Mouse (Mus musculus) neural tube, embryonic 14.5 days (tissue): ENCODE data around the gene Gm20479. TPM values are rescaled to one million over a fixed set of nuclear protein-coding genes. Genes with fewer than 3 reads are reported as not detected.
A peak's percentile ranks its signal among the peaks of the same experiment; 100 is the strongest.

Experiments
- ATAC-seq: fragments of 200-750 bp; cut with Nextera tagmentation; 2 replicates; pipeline ENCODE4 v1.8.0; 2017; ENCODE audit warnings: low read depth, mild to moderate bottlenecking, moderate TSS enrichment, moderate library complexity
- H3K27ac ChIP-seq: fragments of 300-500 bp; sonication (generic); 2 replicates; pipeline ENCODE4 v1.5.1; 2014; ENCODE audit warnings: low read depth, mild to moderate bottlenecking, control low read depth, low read length, moderate library complexity, mixed read lengths
- H3K27me3 ChIP-seq: fragments of 300-500 bp; sonication (generic); 2 replicates; pipeline ENCODE4 v1.6.1; 2014; ENCODE audit warnings: low read length; ENCODE audit not compliant: control insufficient read depth, insufficient read depth
- H3K36me3 ChIP-seq: fragments of 300-500 bp; sonication (generic); 2 replicates; pipeline ENCODE4 v1.6.1; 2014; ENCODE audit warnings: low read length, mixed read lengths; ENCODE audit not compliant: control insufficient read depth, insufficient read depth
- H3K4me1 ChIP-seq: fragments of 300-500 bp; sonication (generic); 2 replicates; pipeline ENCODE4 v1.6.1; 2014; ENCODE audit warnings: low read length; ENCODE audit not compliant: control insufficient read depth, insufficient read depth
- H3K4me2 ChIP-seq: fragments of 300-500 bp; sonication (generic); 2 replicates; pipeline ENCODE4 v1.6.1; 2014; ENCODE audit warnings: mild to moderate bottlenecking, low read depth, low read length, control low read depth
- H3K4me3 ChIP-seq: fragments of 300-500 bp; sonication (generic); 2 replicates; pipeline ENCODE4 v1.5.1; 2014; ENCODE audit warnings: low read depth, low read length, control low read depth, mixed read lengths
- H3K9ac ChIP-seq: fragments of 300-500 bp; sonication (generic); replicated peaks from 2 replicates; pipeline ENCODE4 v1.6.1; 2014; ENCODE audit warnings: low read depth, mild to moderate bottlenecking, control low read depth, low read length, mixed read lengths
- H3K9me3 ChIP-seq: fragments of 300-500 bp; sonication (generic); 2 replicates; pipeline ENCODE4 v1.6.1; 2016; ENCODE audit warnings: low read length; ENCODE audit not compliant: control insufficient read depth
- WGBS: fragments of 180-500 bp; shearing (Covaris S2); extraction: QIAGEN DNeasy Blood & Tissue Kit; methylation state at CpG from one replicate; pipeline ENCODE4 v1.1.7; 2014; 5-methylcytosine and 5-hydroxymethylcytosine counted together
- polyA plus RNA-seq: library from polyadenylated mRNA; unstranded; fragments of >200 nt; fragmentation: Nextera tagmentation; extraction: Ambion mirVana; gene quantifications from 2 replicates; pipeline ENCODE4 v1.2.1, GENCODE M21; 2014

Gene Gm20479
- polyA plus RNA-seq, 1 experiment from 2014 or later: not detected

DNA sequence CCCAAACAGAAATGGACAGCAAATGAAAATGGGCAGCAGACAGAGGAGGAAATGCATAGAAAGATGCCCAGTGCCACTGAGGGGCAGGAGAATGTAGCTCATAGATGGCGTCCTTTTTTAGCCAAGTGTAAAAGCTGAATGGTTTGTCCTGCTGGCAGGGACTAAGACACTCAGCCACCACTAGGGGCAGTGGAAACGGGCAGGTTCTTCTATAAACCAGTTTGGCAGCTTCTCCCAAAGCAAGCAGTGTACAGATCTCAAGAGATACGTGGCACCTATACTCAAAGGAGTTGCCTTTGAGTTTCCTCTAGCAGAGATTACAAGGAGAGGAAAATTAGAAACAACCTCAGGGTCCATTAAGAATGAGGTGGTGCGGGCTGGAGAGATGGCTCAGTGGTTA, 21.2 kb upstream of the Gm20479 start:
- Histone ChIP-seq H3K4me3 (no peak overlapping the region), H3K4me2 (no peak overlapping the region), H3K27ac (no peak overlapping the region), H3K27me3 (peaks cover 29% of the 10 kb centered on the region), H3K36me3 (no peaks in the 10 kb centered on the region), H3K9me3 (no peaks in the 10 kb centered on the region), H3K9ac (no peak overlapping the region), H3K4me1 (no peaks in the 10 kb centered on the region)
- 29% methylated on average over 4 of the region's 4 CpGs for WGBS
- no peak for ATAC-seq

DNA sequence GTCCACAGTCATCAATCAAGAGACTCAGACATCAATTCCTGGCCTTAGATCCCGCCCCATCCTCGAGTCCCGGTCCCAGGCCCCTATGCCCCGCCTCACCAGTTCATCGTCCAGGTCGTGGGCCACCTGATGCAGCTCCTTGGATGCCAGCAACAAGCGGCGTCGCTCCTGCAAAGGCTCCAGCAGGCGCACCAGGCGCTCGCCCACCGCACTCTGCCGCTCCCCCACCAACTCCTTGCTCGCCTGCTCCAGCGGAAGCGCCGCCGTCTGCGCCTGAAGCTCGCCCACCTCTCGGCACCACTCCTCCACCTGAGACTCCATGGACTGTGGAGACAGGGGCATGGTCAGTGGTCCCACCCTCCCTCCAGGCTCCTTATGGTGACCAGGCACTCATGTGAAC, 18.1 kb upstream of the Gm20479 start:
- no peak overlapping the region for H3K27ac ChIP-seq
- H3K36me3 ChIP-seq: no peaks in the 10 kb centered on the region
- H3K4me3 ChIP-seq: no peak overlapping the region
- H3K27me3 ChIP-seq: peaks cover 58% of the 10 kb centered on the region
- no peaks in the 10 kb centered on the region for H3K9me3 ChIP-seq
- H3K9ac ChIP-seq: no peak overlapping the region
- H3K4me2 ChIP-seq: no peak overlapping the region
- no peak for ATAC-seq
- 3% methylated on average over 22 of the region's 22 CpGs for WGBS
- no peaks in the 10 kb centered on the region for H3K4me1 ChIP-seq

DNA sequence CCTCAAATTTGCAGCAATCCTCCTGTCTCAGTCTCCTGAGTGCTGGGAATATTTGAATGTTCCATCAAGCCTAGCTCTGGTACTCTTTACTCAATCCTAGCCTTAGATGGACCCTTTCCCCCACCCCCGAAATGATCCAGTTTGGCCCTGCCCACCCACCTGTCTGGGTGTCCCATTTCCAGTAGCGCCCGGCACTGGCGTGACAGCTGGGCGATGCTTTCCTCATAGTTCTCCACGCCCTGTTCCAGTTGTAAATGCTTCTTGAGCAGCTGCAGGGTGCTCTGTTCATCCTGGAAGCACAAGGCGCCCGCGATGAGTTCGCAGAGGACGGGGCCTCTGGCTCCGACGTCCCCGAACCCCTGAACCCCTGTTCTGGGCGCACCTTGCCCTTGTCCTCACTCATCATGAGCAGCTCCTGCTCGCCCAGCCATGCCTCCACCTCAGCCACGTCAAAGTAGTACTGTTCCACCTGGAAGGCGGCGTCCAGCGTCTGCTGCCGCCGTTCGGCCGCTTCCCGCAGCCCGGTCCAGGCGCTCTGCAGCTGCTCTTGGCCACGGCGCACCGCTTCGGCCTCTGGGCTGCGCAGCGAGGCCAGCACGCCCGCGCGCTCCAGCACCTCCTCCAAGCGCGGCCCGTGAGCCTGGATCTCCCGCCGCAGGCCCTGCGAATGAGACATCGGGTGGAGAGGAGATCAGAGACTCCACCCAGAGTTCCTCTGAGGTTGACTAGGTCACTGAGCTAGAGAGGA, 14.7 kb upstream of the Gm20479 start:
- H3K9ac ChIP-seq: no peak overlapping the region
- H3K4me3 ChIP-seq: no peak overlapping the region
- WGBS: 7% methylated on average over 44 of the region's 44 CpGs
- no peak overlapping the region for H3K27ac ChIP-seq
- H3K4me2 ChIP-seq: no peak overlapping the region
- no peak for ATAC-seq
- H3K27me3 ChIP-seq: peaks cover 84% of the 10 kb centered on the region
- H3K4me1 ChIP-seq: no peaks in the 10 kb centered on the region
- H3K9me3 ChIP-seq: no peaks in the 10 kb centered on the region
- H3K36me3 ChIP-seq: no peaks in the 10 kb centered on the region

DNA sequence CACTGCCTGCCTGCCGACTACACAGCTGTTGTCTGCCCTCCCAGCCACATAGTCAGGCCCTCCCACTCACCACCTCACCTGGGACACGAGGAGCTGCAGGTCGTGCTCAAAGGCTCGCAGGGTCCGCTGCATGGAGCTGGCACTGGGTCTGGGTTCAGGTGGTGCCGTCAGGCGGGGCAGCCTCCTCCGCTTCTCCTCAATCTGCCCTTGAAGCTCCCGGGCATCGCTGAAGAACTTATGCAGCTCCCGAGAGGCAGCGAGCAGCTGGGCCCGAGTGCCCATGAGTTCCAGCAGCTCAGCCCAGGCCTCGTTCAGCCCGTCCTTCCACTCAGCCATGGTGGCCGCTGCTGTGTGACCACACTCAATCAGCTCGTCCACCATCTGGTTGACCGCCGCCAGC, 11.9 kb upstream of the Gm20479 start:
- ATAC-seq: no peak
- no peak overlapping the region for H3K27ac ChIP-seq
- no peak overlapping the region for H3K4me2 ChIP-seq
- no peak overlapping the region for H3K9ac ChIP-seq
- H3K4me1 ChIP-seq: no peaks in the 10 kb centered on the region
- WGBS: 76% methylated on average over 19 of the region's 19 CpGs
- no peaks in the 10 kb centered on the region for H3K9me3 ChIP-seq
- no peaks in the 10 kb centered on the region for H3K36me3 ChIP-seq
- H3K4me3 ChIP-seq: no peak overlapping the region
- peaks cover 93% of the 10 kb centered on the region for H3K27me3 ChIP-seq

DNA sequence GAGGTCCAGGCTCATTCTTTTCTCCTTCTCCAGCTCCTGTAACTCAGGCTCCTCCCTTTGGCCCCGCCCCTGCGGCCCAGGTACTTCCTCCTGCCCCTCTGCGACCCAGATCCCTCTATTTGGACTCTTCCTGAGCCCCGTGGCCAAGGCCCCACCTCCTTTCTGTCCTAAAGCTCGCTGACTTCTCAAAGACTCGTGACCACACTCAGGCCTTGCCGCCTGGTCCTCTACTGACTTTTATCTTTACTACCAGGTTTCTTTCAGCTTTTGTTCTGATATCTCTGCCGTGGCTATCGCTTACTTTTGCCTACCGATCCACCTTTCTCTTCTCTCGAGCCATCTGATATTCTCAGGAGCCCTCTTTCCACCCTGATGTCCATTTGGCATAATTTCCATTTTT, 10.8 kb upstream of the Gm20479 start:
- H3K4me2 ChIP-seq: no peak overlapping the region
- H3K4me3 ChIP-seq: no peak overlapping the region
- ATAC-seq: no peak
- H3K4me1 ChIP-seq: no peaks in the 10 kb centered on the region
- H3K36me3 ChIP-seq: no peaks in the 10 kb centered on the region
- 18% methylated on average over 11 of the region's 11 CpGs for WGBS
- no peaks in the 10 kb centered on the region for H3K9me3 ChIP-seq
- no peak overlapping the region for H3K9ac ChIP-seq
- H3K27me3 ChIP-seq: peaks cover 91% of the 10 kb centered on the region
- no peak overlapping the region for H3K27ac ChIP-seq

- ATAC-seq: no peak
- WGBS: 39% methylated on average over 21 of the region's 21 CpGs
Measured at GRCm38 (mm10) chr7:27366082-27366844, 9.0 kb upstream of the Gm20479 start.

GRCm38 (mm10) chr7:27364379-27364778, 7.2 kb upstream of the Gm20479 start:
- no peaks in the 10 kb centered on the region for H3K9me3 ChIP-seq
- H3K9ac ChIP-seq: no peak overlapping the region
- WGBS: 4% methylated on average over 29 of the region's 29 CpGs
- peaks cover 61% of the 10 kb centered on the region for H3K27me3 ChIP-seq
- no peaks in the 10 kb centered on the region for H3K36me3 ChIP-seq
- no peak overlapping the region for H3K4me3 ChIP-seq
- no peaks in the 10 kb centered on the region for H3K4me1 ChIP-seq
- no peak overlapping the region for H3K27ac ChIP-seq
- no peak overlapping the region for H3K4me2 ChIP-seq
- no peak for ATAC-seq

More at GRCm38 (mm10) chr7:27366082-27366844, 9.0 kb upstream of the Gm20479 start:
- H3K27ac ChIP-seq: no peak overlapping the region
- H3K4me2 ChIP-seq: no peak overlapping the region
- H3K9ac ChIP-seq: no peak overlapping the region
- no peaks in the 10 kb centered on the region for H3K9me3 ChIP-seq
- H3K4me1 ChIP-seq: no peaks in the 10 kb centered on the region
- no peaks in the 10 kb centered on the region for H3K36me3 ChIP-seq
- H3K4me3 ChIP-seq: no peak overlapping the region
- peaks cover 76% of the 10 kb centered on the region for H3K27me3 ChIP-seq

GRCm38 (mm10) chr7:27361283-27361946, 4.2 kb upstream of the Gm20479 start:
- peaks cover 41% of the 10 kb centered on the region for H3K27me3 ChIP-seq
- peak overlapping the region; percentile 44 for H3K4me3 ChIP-seq
- H3K4me2 ChIP-seq: peak overlapping the region; percentile 66
- H3K9ac ChIP-seq: peak overlapping the region; percentile 58; the same call in 1 of the 2 replicates
- H3K4me1 ChIP-seq: no peaks in the 10 kb centered on the region
- no peaks in the 10 kb centered on the region for H3K9me3 ChIP-seq
- no peaks in the 10 kb centered on the region for H3K36me3 ChIP-seq
- no peak overlapping the region; the same call in 1 of the 2 replicates for H3K27ac ChIP-seq
- peak; percentile 93 for ATAC-seq
- under 1% methylated on average over 52 of the region's 52 CpGs for WGBS

- no peaks in the 10 kb centered on the region for H3K36me3 ChIP-seq
- no peaks in the 10 kb centered on the region for H3K9me3 ChIP-seq
- no peaks in the 10 kb centered on the region for H3K4me1 ChIP-seq
- peaks cover 35% of the 10 kb centered on the region for H3K27me3 ChIP-seq
- WGBS: 57% methylated on average over 6 of the region's 6 CpGs
- no peak for ATAC-seq
- H3K9ac ChIP-seq: no peak overlapping the region
- peak overlapping the region; percentile 66; the same call in 1 of the 2 replicates for H3K4me2 ChIP-seq
- no peak overlapping the region for H3K27ac ChIP-seq
- H3K4me3 ChIP-seq: no peak overlapping the region
Measured at GRCm38 (mm10) chr7:27360749-27361148, 3.5 kb upstream of the Gm20479 start.
